Mouse (Mus musculus) heart, embryonic 16.5 days (tissue): Measurements from ENCODE around the gene Rnf38. TPM values are rescaled to one million over a fixed set of nuclear protein-coding genes. Genes with fewer than 3 reads are reported as not detected.

Experiments
- ATAC-seq: fragments of 200-750 bp; cut with Nextera tagmentation; replicated peaks from 2 replicates; pipeline ENCODE4 v1.8.0; 2017; ENCODE audit warnings: moderate number of reproducible peaks; ENCODE audit not compliant: insufficient read depth, low FRiP score; ENCODE audit errors: extremely low read depth
- H3K27ac ChIP-seq: fragments of 300-500 bp; sonication (generic); 2 replicates; pipeline ENCODE4 v1.5.1; 2014; ENCODE audit warnings: mild to moderate bottlenecking, low read length, control low read depth, moderate library complexity
- H3K27me3 ChIP-seq: fragments of 300-500 bp; sonication (generic); 2 replicates; pipeline ENCODE4 v1.6.1; 2014; ENCODE audit warnings: low read length, mixed read lengths; ENCODE audit not compliant: control insufficient read depth, insufficient read depth
- H3K36me3 ChIP-seq: fragments of 300-500 bp; sonication (generic); 2 replicates; pipeline ENCODE4 v1.6.1; 2014; ENCODE audit not compliant: control insufficient read depth, insufficient read depth
- H3K4me1 ChIP-seq: fragments of 300-500 bp; sonication (generic); 2 replicates; pipeline ENCODE4 v1.6.1; 2014; ENCODE audit warnings: low read length, mixed read lengths; ENCODE audit not compliant: control insufficient read depth, insufficient read depth
- H3K4me2 ChIP-seq: fragments of 300-500 bp; sonication (generic); 2 replicates; pipeline ENCODE4 v1.6.1; 2014; ENCODE audit warnings: low read depth, mild to moderate bottlenecking, control low read depth, low read length
- H3K4me3 ChIP-seq: fragments of 300-500 bp; sonication (generic); 2 replicates; pipeline ENCODE4 v1.5.1; 2014; ENCODE audit warnings: mild to moderate bottlenecking, control low read depth, low read length
- H3K9ac ChIP-seq: fragments of 300-500 bp; sonication (generic); 2 replicates; pipeline ENCODE4 v1.6.1; 2014; ENCODE audit warnings: low read length, control low read depth
- H3K9me3 ChIP-seq: fragments of 300-500 bp; sonication (generic); replicated peaks from 2 replicates; pipeline ENCODE4 v1.6.1; 2016; ENCODE audit warnings: low read length; ENCODE audit not compliant: control insufficient read depth
- WGBS: fragments of 180-500 bp; shearing (Covaris S2); extraction: QIAGEN DNeasy Blood & Tissue Kit; methylation state at CpG from one replicate; pipeline ENCODE4 v1.1.7; 2014; 5-methylcytosine and 5-hydroxymethylcytosine counted together
- polyA plus RNA-seq: library from polyadenylated mRNA; unstranded; fragments of >200 nt; fragmentation: Nextera tagmentation; extraction: Ambion mirVana; gene quantifications from 2 replicates; pipeline ENCODE4 v1.2.1, GENCODE M21; 2015

The Rnf38 gene
- polyA plus RNA-seq, 1 experiment from 2014 or later, result 15.5 TPM

- H3K4me2 ChIP-seq, result no peak overlapping the region
- no peak overlapping the region for H3K9ac ChIP-seq
- ATAC-seq, result no peak
- no peaks in the 10 kb centered on the region for H3K9me3 ChIP-seq
- H3K27ac ChIP-seq, result no peak overlapping the region
- peaks cover 21% of the 10 kb centered on the region for H3K4me1 ChIP-seq
- 81% methylated on average over 13 of the region's 13 CpGs for WGBS
- no peaks in the 10 kb centered on the region for H3K36me3 ChIP-seq
- no peaks in the 10 kb centered on the region for H3K27me3 ChIP-seq
- no peak overlapping the region for H3K4me3 ChIP-seq
Observed at GRCm38 (mm10) chr4:44115046-44115445, 118.5 kb downstream of the Rnf38 start.

GRCm38 (mm10) chr4:44113393-44114138 is 120.0 kb downstream of the Rnf38 start:
- Histone ChIP-seq H3K4me2 (peak overlapping the region; percentile 32), H3K9me3 (no peaks in the 10 kb centered on the region), H3K36me3 (no peaks in the 10 kb centered on the region), H3K27me3 (no peaks in the 10 kb centered on the region), H3K27ac (peak overlapping the region; percentile 56), H3K4me1 (peaks cover 21% of the 10 kb centered on the region), H3K9ac (peak overlapping the region; percentile 42), H3K4me3 (no peak overlapping the region)
- WGBS, result 38% methylated on average over 16 of the region's 16 CpGs
- 0 out of 2 replicates have a peak, but pooled peaks have one; percentile 17 for ATAC-seq

- WGBS, result 15% methylated on average over 4 of the region's 4 CpGs
- Histone ChIP-seq H3K4me1 (peaks cover 24% of the 10 kb centered on the region), H3K27ac (peak overlapping the region; percentile 56), H3K4me3 (no peak overlapping the region), H3K4me2 (peak overlapping the region; percentile 32), H3K9ac (no peak overlapping the region; the same call in none of the 2 replicates), H3K36me3 (no peaks in the 10 kb centered on the region), H3K9me3 (no peaks in the 10 kb centered on the region), H3K27me3 (no peaks in the 10 kb centered on the region)
- ATAC-seq, result peak; percentile 69
Observed at GRCm38 (mm10) chr4:44112741-44113140, 120.8 kb downstream of the Rnf38 start.

- Histone ChIP-seq H3K27me3 (no peaks in the 10 kb centered on the region), H3K4me2 (no peak overlapping the region), H3K9me3 (no peaks in the 10 kb centered on the region), H3K36me3 (no peaks in the 10 kb centered on the region), H3K4me1 (peaks cover 38% of the 10 kb centered on the region), H3K9ac (no peak overlapping the region), H3K4me3 (no peak overlapping the region), H3K27ac (peak overlapping the region; percentile 51)
- no peak for ATAC-seq
- WGBS, result 84% methylated on average over 7 of the region's 7 CpGs
Observed at GRCm38 (mm10) chr4:44110771-44111170, 122.8 kb downstream of the Rnf38 start.

GRCm38 (mm10) chr4:44108297-44108696 is 125.3 kb downstream of the Rnf38 start:
- Histone ChIP-seq H3K27me3 (no peaks in the 10 kb centered on the region), H3K4me2 (no peak overlapping the region), H3K9me3 (no peaks in the 10 kb centered on the region), H3K27ac (no peak overlapping the region), H3K4me1 (peaks cover 44% of the 10 kb centered on the region), H3K4me3 (no peak overlapping the region), H3K36me3 (no peaks in the 10 kb centered on the region), H3K9ac (no peak overlapping the region)
- no peak for ATAC-seq
- 81% methylated on average over 6 of the region's 6 CpGs for WGBS

GRCm38 (mm10) chr4:44107339-44107738 is 126.2 kb downstream of the Rnf38 start:
- peak overlapping the region; percentile 45; the same call in 1 of the 2 replicates for H3K9ac ChIP-seq
- peak overlapping the region; percentile 40 for H3K4me3 ChIP-seq
- H3K4me2 ChIP-seq, result peak overlapping the region; percentile 58
- no peaks in the 10 kb centered on the region for H3K36me3 ChIP-seq
- H3K27ac ChIP-seq, result peak overlapping the region; percentile 88
- peaks cover 35% of the 10 kb centered on the region for H3K4me1 ChIP-seq
- no peaks in the 10 kb centered on the region for H3K9me3 ChIP-seq
- 0 out of 2 replicates have a peak, but pooled peaks have one; percentile 8 for ATAC-seq
- WGBS, result 31% methylated on average over 6 of the region's 6 CpGs
- H3K27me3 ChIP-seq, result no peaks in the 10 kb centered on the region

GRCm38 (mm10) chr4:44106297-44106821 is 127.2 kb downstream of the Rnf38 start:
- Histone ChIP-seq H3K27ac (peak overlapping the region; percentile 88), H3K27me3 (no peaks in the 10 kb centered on the region), H3K9ac (peak overlapping the region; percentile 45; the same call in 1 of the 2 replicates), H3K4me1 (peaks cover 33% of the 10 kb centered on the region), H3K4me3 (peak overlapping the region; percentile 40), H3K9me3 (no peaks in the 10 kb centered on the region), H3K36me3 (no peaks in the 10 kb centered on the region), H3K4me2 (peak overlapping the region; percentile 58)
- 22% methylated on average over 18 of the region's 18 CpGs for WGBS
- ATAC-seq, result peak; percentile 26; the same call in 1 of the 2 replicates

GRCm38 (mm10) chr4:44104195-44104917 is 129.2 kb downstream of the Rnf38 start:
- WGBS, result 36% methylated on average over 8 of the region's 8 CpGs

More at GRCm38 (mm10) chr4:44104195-44104917, 129.2 kb downstream of the Rnf38 start:
- peak overlapping the region; percentile 50 for H3K27ac ChIP-seq
- H3K4me1 ChIP-seq, result peaks cover 33% of the 10 kb centered on the region
- no peaks in the 10 kb centered on the region for H3K9me3 ChIP-seq
- no peaks in the 10 kb centered on the region for H3K27me3 ChIP-seq
- H3K4me3 ChIP-seq, result no peak overlapping the region
- peak overlapping the region; percentile 15; the same call in 1 of the 2 replicates for H3K9ac ChIP-seq
- ATAC-seq, result no peak; the same call in 1 of the 2 replicates
- H3K36me3 ChIP-seq, result no peaks in the 10 kb centered on the region
- H3K4me2 ChIP-seq, result no peak overlapping the region
